Mouse (Mus musculus) midbrain, embryonic 15.5 days (tissue): ENCODE results near the gene Epha7. TPM values are rescaled to one million over a fixed set of nuclear protein-coding genes. Genes with fewer than 3 reads are reported as not detected.

Experiments used
- ATAC-seq: fragments of 200-750 bp; cut with Nextera tagmentation; replicated peaks from 2 replicates; pipeline ENCODE4 v1.8.0; 2017; ENCODE audit warnings: moderate TSS enrichment
- H3K27ac ChIP-seq: fragments of 300-500 bp; sonication (generic); 2 replicates; pipeline ENCODE4 v1.5.1; 2015; ENCODE audit warnings: mild to moderate bottlenecking, inconsistent platforms
- H3K27me3 ChIP-seq: fragments of 300-500 bp; sonication (generic); replicated peaks from 2 replicates; pipeline ENCODE4 v1.6.1; 2015; ENCODE audit warnings: inconsistent platforms
- H3K36me3 ChIP-seq: fragments of 300-500 bp; sonication (generic); replicated peaks from 2 replicates; pipeline ENCODE4 v1.6.1; 2015; ENCODE audit warnings: inconsistent platforms
- H3K4me1 ChIP-seq: fragments of 300-500 bp; sonication (generic); 2 replicates; pipeline ENCODE4 v1.6.1; 2015; ENCODE audit warnings: inconsistent platforms
- H3K4me2 ChIP-seq: fragments of 300-500 bp; sonication (generic); 2 replicates; pipeline ENCODE4 v1.6.1; 2015; ENCODE audit warnings: inconsistent platforms, mild to moderate bottlenecking, moderate library complexity
- H3K4me3 ChIP-seq: fragments of 300-500 bp; sonication (generic); 2 replicates; pipeline ENCODE4 v1.5.1; 2015; ENCODE audit warnings: mild to moderate bottlenecking, inconsistent platforms
- H3K9ac ChIP-seq: fragments of 300-500 bp; sonication (generic); 2 replicates; pipeline ENCODE4 v1.6.1; 2015; ENCODE audit warnings: mild to moderate bottlenecking, inconsistent platforms
- H3K9me3 ChIP-seq: fragments of 300-500 bp; sonication (generic); 2 replicates; pipeline ENCODE4 v1.6.1; 2016; ENCODE audit warnings: inconsistent platforms
- WGBS: fragments of 180-500 bp; shearing (Covaris S2); methylation state at CpG from one replicate; pipeline ENCODE4 v1.1.7; 2015; ENCODE audit warnings: mixed read lengths; 5-methylcytosine and 5-hydroxymethylcytosine counted together
- polyA plus RNA-seq: library from polyadenylated mRNA; unstranded; fragments of >200 nt; fragmentation: Nextera tagmentation; extraction: Ambion mirVana; gene quantifications from 2 replicates; pipeline ENCODE4 v1.2.1, GENCODE M21; 2015

Epha7 gene
- polyA plus RNA-seq, 1 experiment from 2014 or later: 79.2 TPM

DNA sequence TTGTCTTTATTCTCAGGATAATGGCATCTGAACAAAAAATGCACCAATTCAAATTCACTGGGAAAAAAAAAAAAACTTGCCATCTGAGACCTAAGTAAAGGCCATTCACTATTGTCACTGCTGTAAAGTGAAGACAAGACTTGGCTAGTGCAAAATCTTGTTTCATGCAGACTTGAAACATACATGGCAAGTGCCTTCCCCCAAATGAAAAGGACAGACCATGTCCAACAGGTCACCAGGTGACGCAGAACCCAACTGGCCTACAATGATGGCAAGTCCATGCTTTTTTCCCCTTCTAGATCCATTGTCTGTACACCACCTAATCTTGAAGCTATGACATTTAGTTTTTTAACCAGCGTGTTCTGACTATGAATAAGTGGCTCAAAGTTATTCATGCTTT is 94.1 kb downstream of the Epha7 start:
- H3K4me1 ChIP-seq: no peaks in the 10 kb centered on the region
- WGBS: 64% methylated on average over 2 of the region's 2 CpGs
- no peaks in the 10 kb centered on the region for H3K27me3 ChIP-seq
- H3K4me3 ChIP-seq: no peak overlapping the region
- no peak overlapping the region for H3K27ac ChIP-seq
- H3K9ac ChIP-seq: no peak overlapping the region
- H3K36me3 ChIP-seq: no peaks in the 10 kb centered on the region
- H3K4me2 ChIP-seq: no peak overlapping the region
- H3K9me3 ChIP-seq: no peaks in the 10 kb centered on the region
- no peak for ATAC-seq

DNA sequence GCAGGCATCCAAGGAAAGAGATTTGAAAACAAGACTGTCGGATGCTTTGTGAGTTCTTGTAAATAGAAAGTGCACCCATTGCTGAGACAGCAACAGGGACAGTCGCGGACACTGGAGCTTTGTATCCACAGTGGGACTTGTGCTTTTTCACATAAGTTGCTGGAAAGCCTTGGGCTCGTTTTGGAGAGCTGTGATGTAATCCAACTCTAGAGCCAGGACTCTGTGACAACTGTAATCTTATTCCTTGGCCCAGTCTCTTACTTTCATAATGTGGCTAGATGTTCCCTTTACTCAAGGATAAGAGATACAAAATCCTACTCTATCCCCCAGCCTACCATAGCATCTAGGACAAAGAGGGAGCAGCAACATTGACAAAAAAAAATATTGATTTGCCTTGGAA is 97.2 kb downstream of the Epha7 start:
- H3K9ac ChIP-seq: no peak overlapping the region
- ATAC-seq: no peak
- no peaks in the 10 kb centered on the region for H3K9me3 ChIP-seq
- no peaks in the 10 kb centered on the region for H3K36me3 ChIP-seq
- no peak overlapping the region for H3K4me2 ChIP-seq
- H3K4me1 ChIP-seq: no peaks in the 10 kb centered on the region
- WGBS: 76% methylated on average over 4 of the region's 4 CpGs
- H3K4me3 ChIP-seq: no peak overlapping the region
- no peaks in the 10 kb centered on the region for H3K27me3 ChIP-seq
- H3K27ac ChIP-seq: no peak overlapping the region

GRCm38 (mm10) chr4:28912028-28912427 is 99.1 kb downstream of the Epha7 start:
- H3K27ac ChIP-seq: no peak overlapping the region
- H3K27me3 ChIP-seq: no peaks in the 10 kb centered on the region
- no peak overlapping the region for H3K9ac ChIP-seq
- no peak overlapping the region for H3K4me2 ChIP-seq
- no peaks in the 10 kb centered on the region for H3K4me1 ChIP-seq
- ATAC-seq: no peak
- 95% methylated on average over 2 of the region's 2 CpGs for WGBS
- no peak overlapping the region for H3K4me3 ChIP-seq
- H3K36me3 ChIP-seq: no peaks in the 10 kb centered on the region
- H3K9me3 ChIP-seq: no peaks in the 10 kb centered on the region

DNA sequence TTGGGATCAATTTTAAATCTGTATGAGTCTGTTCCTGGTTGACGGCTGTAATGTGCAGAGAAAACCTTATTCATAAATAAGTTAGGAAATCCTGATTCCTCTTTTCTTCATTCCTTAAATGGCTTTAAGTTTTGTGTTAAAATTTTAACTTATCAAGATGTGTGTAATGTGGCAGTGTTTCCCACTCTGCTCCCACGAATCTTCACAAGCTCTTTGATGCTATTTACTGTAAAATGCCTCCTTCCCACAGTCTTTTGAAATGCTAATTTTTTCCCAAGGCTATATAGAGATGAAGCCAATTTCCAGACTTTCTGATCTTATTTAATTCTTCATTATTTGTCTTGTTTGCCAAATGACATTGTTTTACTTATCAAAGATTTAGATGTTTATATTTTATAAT is 100.7 kb downstream of the Epha7 start:
- no peaks in the 10 kb centered on the region for H3K4me1 ChIP-seq
- no peak overlapping the region for H3K27ac ChIP-seq
- no peaks in the 10 kb centered on the region for H3K9me3 ChIP-seq
- H3K4me3 ChIP-seq: no peak overlapping the region
- no peaks in the 10 kb centered on the region for H3K36me3 ChIP-seq
- H3K27me3 ChIP-seq: no peaks in the 10 kb centered on the region
- ATAC-seq: 0 out of 2 replicates have a peak, but pooled peaks have one; percentile 50
- 31% methylated on average over 2 of the region's 2 CpGs for WGBS
- no peak overlapping the region for H3K9ac ChIP-seq
- no peak overlapping the region for H3K4me2 ChIP-seq

DNA sequence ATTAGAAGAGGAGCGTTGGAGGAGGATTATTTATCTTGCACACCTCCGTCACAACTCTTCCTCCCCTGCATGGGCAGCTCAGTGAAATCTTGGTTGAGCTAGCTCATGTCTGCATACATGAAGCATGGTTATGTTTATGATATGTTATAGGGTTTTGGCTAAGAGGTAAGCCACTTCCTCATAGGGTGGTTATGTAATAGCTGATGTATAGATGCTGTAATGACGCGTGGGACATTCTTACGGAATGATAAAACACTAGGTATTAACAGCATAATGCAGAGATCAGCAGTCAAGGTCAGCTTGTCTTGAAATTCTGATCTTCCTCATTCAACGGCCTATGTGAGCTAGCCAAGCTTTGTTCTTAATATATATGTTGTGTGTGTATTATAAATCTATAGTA is 107.7 kb downstream of the Epha7 start:
- no peak for ATAC-seq
- no peak overlapping the region for H3K9ac ChIP-seq
- no peak overlapping the region for H3K27ac ChIP-seq
- H3K4me2 ChIP-seq: no peak overlapping the region
- 88% methylated on average over 6 of the region's 6 CpGs for WGBS
- no peaks in the 10 kb centered on the region for H3K27me3 ChIP-seq
- H3K4me1 ChIP-seq: peaks cover 3% of the 10 kb centered on the region; the same call in 1 of the 2 replicates
- H3K36me3 ChIP-seq: no peaks in the 10 kb centered on the region
- no peak overlapping the region for H3K4me3 ChIP-seq
- no peaks in the 10 kb centered on the region for H3K9me3 ChIP-seq

DNA sequence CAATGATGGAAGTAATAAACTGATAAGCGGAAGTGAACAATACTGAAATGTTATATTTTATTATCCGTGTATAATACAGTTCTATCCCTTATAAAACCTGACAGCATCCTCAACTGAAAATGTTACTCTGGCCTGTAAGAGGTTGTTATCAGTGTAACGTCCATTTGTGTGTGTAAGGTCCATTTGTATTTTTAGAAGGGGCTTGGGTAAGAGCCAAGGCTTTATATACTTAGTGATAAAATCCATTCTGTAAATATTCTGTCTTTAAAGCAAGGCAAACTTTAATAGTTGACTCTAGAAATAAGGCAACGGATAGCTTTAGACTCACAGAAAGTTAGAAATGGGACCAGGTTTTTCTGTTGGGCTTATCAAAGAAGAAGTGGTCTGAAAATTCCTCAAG is 113.1 kb downstream of the Epha7 start:
- no peak overlapping the region for H3K4me3 ChIP-seq
- 90% methylated on average over 4 of the region's 4 CpGs for WGBS

DNA sequence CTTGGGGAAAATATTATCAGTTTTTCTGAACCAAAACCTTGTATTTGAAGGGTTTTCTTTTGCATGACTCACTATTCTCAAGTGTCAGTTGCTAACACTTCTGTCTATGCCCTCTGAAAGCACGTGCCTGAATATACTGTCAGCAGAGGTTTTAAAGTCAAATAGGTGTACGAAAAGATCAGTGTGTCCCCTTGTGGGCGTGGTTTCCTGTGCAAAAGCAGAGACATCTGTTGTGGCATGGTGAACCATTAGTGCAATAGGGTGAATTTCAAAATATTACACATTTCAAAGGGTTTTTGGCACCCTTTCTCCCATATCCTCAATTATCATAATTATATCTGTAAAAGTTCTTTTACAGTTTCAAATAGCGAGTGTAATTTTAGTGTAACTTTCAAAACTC is 120.5 kb downstream of the Epha7 start:
- WGBS: 90% methylated on average over 4 of the region's 4 CpGs
- Histone ChIP-seq H3K4me3 (no peak overlapping the region), H3K4me2 (no peak overlapping the region), H3K4me1 (peaks cover 4% of the 10 kb centered on the region; the same call in 1 of the 2 replicates), H3K27ac (no peak overlapping the region), H3K9me3 (no peaks in the 10 kb centered on the region), H3K9ac (no peak overlapping the region), H3K27me3 (no peaks in the 10 kb centered on the region), H3K36me3 (no peaks in the 10 kb centered on the region)
- no peak for ATAC-seq

More for the DNA sequence above, 113.1 kb downstream of the Epha7 start:
- ATAC-seq: no peak
- no peak overlapping the region for H3K9ac ChIP-seq
- H3K27ac ChIP-seq: no peak overlapping the region
- no peak overlapping the region for H3K4me2 ChIP-seq
- H3K9me3 ChIP-seq: no peaks in the 10 kb centered on the region
- H3K36me3 ChIP-seq: no peaks in the 10 kb centered on the region
- H3K27me3 ChIP-seq: no peaks in the 10 kb centered on the region
- no peaks in the 10 kb centered on the region for H3K4me1 ChIP-seq

DNA sequence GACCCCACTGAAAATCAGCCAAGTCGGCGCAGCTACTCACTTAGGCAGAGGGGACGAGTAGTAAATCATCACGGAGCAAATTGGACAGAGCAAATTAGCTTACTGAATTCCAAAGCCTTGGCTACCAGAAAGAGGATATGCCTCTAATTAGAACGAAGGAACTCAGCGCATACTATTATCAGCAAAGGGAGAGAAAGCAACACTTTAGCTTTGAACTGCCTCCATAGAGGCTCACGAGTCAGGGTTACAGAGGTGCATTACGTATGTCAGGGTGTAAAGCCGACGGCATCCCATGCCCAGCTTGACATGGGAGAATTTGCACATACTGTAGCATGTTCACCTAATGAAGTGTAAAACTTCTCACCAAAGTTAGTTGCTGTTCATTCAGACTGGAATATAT is 121.9 kb downstream of the Epha7 start:
- Histone ChIP-seq H3K4me2 (no peak overlapping the region), H3K4me3 (no peak overlapping the region), H3K4me1 (peaks cover 4% of the 10 kb centered on the region; the same call in 1 of the 2 replicates), H3K27ac (no peak overlapping the region), H3K27me3 (no peaks in the 10 kb centered on the region), H3K36me3 (no peaks in the 10 kb centered on the region), H3K9me3 (no peaks in the 10 kb centered on the region), H3K9ac (no peak overlapping the region)
- ATAC-seq: no peak
- WGBS: 48% methylated on average over 10 of the region's 10 CpGs

GRCm38 (mm10) chr4:28935567-28935966 is 122.6 kb downstream of the Epha7 start:
- no peaks in the 10 kb centered on the region for H3K27me3 ChIP-seq
- peak overlapping the region; percentile 13 for H3K4me2 ChIP-seq
- H3K27ac ChIP-seq: no peak overlapping the region
- no peaks in the 10 kb centered on the region for H3K36me3 ChIP-seq
- peaks cover 4% of the 10 kb centered on the region; the same call in 1 of the 2 replicates for H3K4me1 ChIP-seq
- H3K4me3 ChIP-seq: no peak overlapping the region
- peak; percentile 73 for ATAC-seq
- WGBS: 46% methylated on average over 11 of the region's 11 CpGs
- no peak overlapping the region for H3K9ac ChIP-seq
- H3K9me3 ChIP-seq: no peaks in the 10 kb centered on the region

- H3K4me3 ChIP-seq: no peak overlapping the region
- no peak overlapping the region for H3K27ac ChIP-seq
- WGBS: 94% methylated on average over 2 of the region's 2 CpGs
- no peak overlapping the region for H3K4me2 ChIP-seq
- no peaks in the 10 kb centered on the region for H3K27me3 ChIP-seq
- H3K36me3 ChIP-seq: no peaks in the 10 kb centered on the region
- H3K9me3 ChIP-seq: no peaks in the 10 kb centered on the region
- H3K4me1 ChIP-seq: no peaks in the 10 kb centered on the region
- H3K9ac ChIP-seq: no peak overlapping the region
- ATAC-seq: no peak
Observed at GRCm38 (mm10) chr4:28940710-28941109, 127.8 kb downstream of the Epha7 start.

- H3K27ac ChIP-seq: no peak overlapping the region
Observed at GRCm38 (mm10) chr4:28944237-28944636, 131.3 kb downstream of the Epha7 start.

DNA sequence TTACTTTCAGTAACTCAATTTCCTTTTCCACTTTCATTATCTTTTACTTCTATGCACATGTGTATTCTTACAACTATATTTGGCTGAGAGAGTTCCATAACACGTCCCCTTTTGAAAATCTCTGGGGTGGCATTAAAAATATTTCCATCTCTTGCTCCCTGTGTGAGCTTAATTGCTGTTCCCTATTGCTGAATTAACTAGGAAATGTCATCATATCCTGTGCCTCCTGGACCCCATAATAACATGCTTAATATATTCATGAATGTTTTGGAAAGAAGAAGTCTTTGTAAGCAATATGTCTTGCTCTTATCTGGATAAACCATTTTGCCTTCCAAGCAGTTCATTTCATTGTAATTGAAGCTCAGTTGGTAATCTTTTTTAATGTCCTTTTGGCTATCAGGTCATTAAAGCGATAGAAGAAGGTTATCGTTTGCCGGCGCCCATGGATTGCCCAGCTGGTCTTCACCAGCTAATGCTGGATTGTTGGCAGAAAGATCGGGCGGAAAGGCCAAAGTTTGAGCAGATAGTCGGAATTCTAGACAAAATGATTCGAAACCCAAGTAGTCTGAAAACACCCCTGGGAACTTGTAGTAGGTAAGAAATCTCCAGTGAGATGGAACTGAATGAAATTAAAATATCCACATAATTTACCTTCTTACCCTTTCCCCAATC is 148.1 kb downstream of the Epha7 start:
- Histone ChIP-seq H3K4me1 (no peaks in the 10 kb centered on the region), H3K27ac (no peak overlapping the region), H3K9ac (no peak overlapping the region), H3K9me3 (no peaks in the 10 kb centered on the region), H3K27me3 (no peaks in the 10 kb centered on the region), H3K4me2 (no peak overlapping the region), H3K4me3 (no peak overlapping the region), H3K36me3 (no peaks in the 10 kb centered on the region)
- no peak for ATAC-seq
- 81% methylated on average over 9 of the region's 9 CpGs for WGBS

More at GRCm38 (mm10) chr4:28944237-28944636, 131.3 kb downstream of the Epha7 start:
- Histone ChIP-seq H3K27me3 (no peaks in the 10 kb centered on the region), H3K4me2 (no peak overlapping the region), H3K4me3 (no peak overlapping the region), H3K4me1 (no peaks in the 10 kb centered on the region), H3K9ac (no peak overlapping the region), H3K36me3 (no peaks in the 10 kb centered on the region), H3K9me3 (no peaks in the 10 kb centered on the region)
- WGBS: 83% methylated on average over 6 of the region's 6 CpGs
- ATAC-seq: no peak

GRCm38 (mm10) chr4:28967584-28968315 is 154.8 kb downstream of the Epha7 start:
- Histone ChIP-seq H3K4me2 (no peak overlapping the region), H3K9ac (no peak overlapping the region), H3K4me1 (no peaks in the 10 kb centered on the region), H3K9me3 (no peaks in the 10 kb centered on the region), H3K27me3 (no peaks in the 10 kb centered on the region), H3K27ac (no peak overlapping the region), H3K36me3 (no peaks in the 10 kb centered on the region), H3K4me3 (no peak overlapping the region)
- 39% methylated on average over 3 of the region's 3 CpGs for WGBS
- ATAC-seq: no peak
